Mouse (Mus musculus) lung, postnatal 0 days (tissue): ENCODE measurements around the gene Flt3. TPM values are rescaled to one million over a fixed set of nuclear protein-coding genes. Genes with fewer than 3 reads are reported as not detected.

ENCODE experiments used
- ATAC-seq: fragments of 200-750 bp; cut with Nextera tagmentation; 2 replicates; pipeline ENCODE4 v1.8.0; 2017; ENCODE audit warnings: moderate library complexity
- DNase-seq: peaks from one replicate; pipeline ENCODE4 v3.0.0-alpha.2; 2016; ENCODE audit warnings: low spot score
- H3K27ac ChIP-seq: fragments of 300-500 bp; sonication (generic); 2 replicates; pipeline ENCODE4 v1.5.1; 2014; ENCODE audit warnings: antibody characterized with exemption, mild to moderate bottlenecking, low read length, mixed read lengths
- H3K27me3 ChIP-seq: fragments of 300-500 bp; sonication (generic); replicated peaks from 2 replicates; pipeline ENCODE4 v1.6.1; 2014; ENCODE audit warnings: low read length, mixed read lengths; ENCODE audit not compliant: insufficient read depth
- H3K36me3 ChIP-seq: fragments of 300-500 bp; sonication (generic); 2 replicates; pipeline ENCODE4 v1.6.1; 2014; ENCODE audit warnings: low read length, mixed read lengths; ENCODE audit not compliant: insufficient read depth
- H3K4me1 ChIP-seq: fragments of 300-500 bp; sonication (generic); 2 replicates; pipeline ENCODE4 v1.6.1; 2014; ENCODE audit warnings: antibody characterized with exemption, low read depth, low read length, mixed read lengths; ENCODE audit not compliant: insufficient read depth
- H3K4me2 ChIP-seq: fragments of 300-500 bp; sonication (generic); replicated peaks from 2 replicates; pipeline ENCODE4 v1.6.1; 2014; ENCODE audit warnings: low read depth, mild to moderate bottlenecking, low read length, moderate library complexity, mixed read lengths
- H3K4me3 ChIP-seq: fragments of 300-500 bp; sonication (generic); 2 replicates; pipeline ENCODE4 v1.5.1; 2014; ENCODE audit warnings: low read depth, low read length
- H3K9ac ChIP-seq: fragments of 300-500 bp; sonication (generic); replicated peaks from 2 replicates; pipeline ENCODE4 v1.6.1; 2014; ENCODE audit warnings: low read depth, mild to moderate bottlenecking
- H3K9me3 ChIP-seq: fragments of 300-500 bp; sonication (generic); 2 replicates; pipeline ENCODE4 v1.6.1; 2016; ENCODE audit warnings: low read length, mixed read lengths
- CTCF ChIP-seq: IDR thresholded peaks from 2 replicates; pipeline ENCODE4 v1.5.1; 2016; ENCODE audit warnings: antibody characterized with exemption, mild to moderate bottlenecking
- EP300 ChIP-seq: IDR thresholded peaks from 2 replicates; pipeline ENCODE4 v1.6.1; 2016; ENCODE audit warnings: antibody characterized with exemption, mild to moderate bottlenecking, control low read depth
- WGBS: fragments of 180-500 bp; shearing (Covaris S2); extraction: QIAGEN DNeasy Blood & Tissue Kit; methylation state at CpG from one replicate; pipeline ENCODE4 v1.1.7; 2014; 5-methylcytosine and 5-hydroxymethylcytosine counted together
- polyA plus RNA-seq: library from polyadenylated mRNA; unstranded; fragments of >200 nt; fragmentation: Nextera tagmentation; extraction: Ambion mirVana; gene quantifications from 2 replicates; pipeline ENCODE4 v1.2.1, GENCODE M21; 2015

Gene Flt3
- polyA plus RNA-seq, 1 experiment from 2014 or later: 0.31 TPM

DNA sequence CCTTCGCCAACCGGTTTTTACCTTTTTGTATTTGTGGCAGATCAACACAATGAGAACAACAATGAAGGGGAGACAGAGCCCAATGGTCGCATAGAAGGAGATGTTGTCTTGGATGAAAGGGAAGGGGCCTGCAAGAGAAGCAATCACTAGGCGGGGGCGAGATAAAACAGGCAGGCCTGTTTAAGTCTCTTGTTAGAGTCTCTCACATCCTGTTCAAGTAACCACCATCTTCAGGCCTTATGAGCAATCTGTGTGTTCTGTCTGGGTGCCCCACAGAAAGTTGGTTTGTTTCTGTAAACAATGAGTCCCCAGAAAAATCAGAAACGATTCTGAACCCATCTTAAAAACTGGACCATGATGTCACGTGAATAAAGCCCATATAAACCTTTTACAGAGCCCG lies 45.3 kb downstream of the Flt3 start:
- ATAC-seq (no peak), DNase-seq (no peak)
- Histone ChIP-seq H3K36me3 (no peaks in the 10 kb centered on the region), H3K4me1 (no peaks in the 10 kb centered on the region), H3K9ac (no peak overlapping the region), H3K4me3 (no peak overlapping the region), H3K9me3 (no peaks in the 10 kb centered on the region), H3K4me2 (no peak overlapping the region), H3K27ac (no peak overlapping the region), H3K27me3 (no peaks in the 10 kb centered on the region)
- WGBS: 80% methylated on average over 8 of the region's 8 CpGs
- TF ChIP-seq CTCF (no peak), EP300 (no peak)

DNA sequence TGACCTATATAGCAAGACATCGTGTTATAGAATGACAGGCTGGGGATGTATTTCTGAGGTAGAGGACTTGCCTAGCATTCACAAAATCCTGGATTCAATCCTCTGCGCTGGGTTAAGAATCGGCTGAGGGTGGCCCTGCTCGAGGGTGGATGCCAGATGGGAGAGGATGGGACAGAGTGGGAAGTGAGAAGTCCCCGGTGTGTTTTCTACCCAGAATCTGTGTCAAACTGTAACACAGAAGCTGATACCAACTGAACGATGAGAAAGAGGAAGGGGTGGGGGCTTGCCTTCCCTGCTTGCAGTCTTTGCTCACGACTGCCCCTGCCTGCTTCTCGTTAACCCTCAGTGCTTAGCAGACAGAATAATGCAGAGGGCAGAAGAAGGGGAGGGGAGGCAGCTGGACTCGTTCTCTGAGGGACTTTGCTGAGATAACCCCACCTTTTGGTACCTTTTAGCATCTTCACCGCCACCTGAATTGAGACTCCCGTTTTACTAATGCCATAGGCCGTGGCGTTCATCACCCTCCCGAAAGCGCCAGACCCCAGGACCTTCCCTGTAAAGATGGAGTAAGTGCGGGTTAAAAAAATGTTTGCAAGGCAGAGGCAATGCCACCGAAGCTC lies 46.0 kb downstream of the Flt3 start:
- 59% methylated on average over 17 of the region's 17 CpGs for WGBS
- Histone ChIP-seq H3K4me3 (no peak overlapping the region), H3K4me1 (no peaks in the 10 kb centered on the region), H3K9me3 (no peaks in the 10 kb centered on the region), H3K4me2 (no peak overlapping the region), H3K9ac (no peak overlapping the region), H3K36me3 (no peaks in the 10 kb centered on the region), H3K27me3 (no peaks in the 10 kb centered on the region), H3K27ac (no peak overlapping the region)
- ATAC-seq (no peak), DNase-seq (no peak)
- TF ChIP-seq CTCF: no peak
- no peak for TF ChIP-seq EP300

DNA sequence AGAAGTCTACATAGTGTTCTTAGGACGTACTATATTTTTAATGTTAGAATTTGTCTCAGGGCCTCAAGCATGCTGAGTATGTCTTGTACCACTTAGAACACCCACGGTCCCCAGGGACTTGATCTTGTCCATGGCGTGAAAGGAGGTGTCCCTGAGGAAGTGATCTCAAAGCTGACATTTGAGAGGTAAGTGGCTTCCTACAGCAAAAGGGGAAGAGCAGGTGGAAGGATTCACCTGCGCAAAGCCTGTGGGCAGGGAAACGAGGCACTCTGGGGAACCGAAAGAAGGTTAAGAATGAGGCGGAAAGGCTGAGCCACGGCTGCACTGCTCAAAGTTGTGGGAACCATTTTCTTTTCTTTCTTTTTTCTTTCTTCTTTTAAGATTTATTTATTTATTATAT lies 48.4 kb downstream of the Flt3 start:
- 76% methylated on average over 8 of the region's 8 CpGs for WGBS
- H3K4me2 ChIP-seq: no peak overlapping the region
- no peaks in the 10 kb centered on the region for H3K4me1 ChIP-seq
- ATAC-seq (no peak), DNase-seq (no peak)
- H3K27ac ChIP-seq: no peak overlapping the region
- H3K9me3 ChIP-seq: no peaks in the 10 kb centered on the region
- no peak overlapping the region for H3K4me3 ChIP-seq
- H3K36me3 ChIP-seq: no peaks in the 10 kb centered on the region
- no peaks in the 10 kb centered on the region for H3K27me3 ChIP-seq
- H3K9ac ChIP-seq: no peak overlapping the region
- TF ChIP-seq EP300 (no peak), CTCF (no peak)

DNA sequence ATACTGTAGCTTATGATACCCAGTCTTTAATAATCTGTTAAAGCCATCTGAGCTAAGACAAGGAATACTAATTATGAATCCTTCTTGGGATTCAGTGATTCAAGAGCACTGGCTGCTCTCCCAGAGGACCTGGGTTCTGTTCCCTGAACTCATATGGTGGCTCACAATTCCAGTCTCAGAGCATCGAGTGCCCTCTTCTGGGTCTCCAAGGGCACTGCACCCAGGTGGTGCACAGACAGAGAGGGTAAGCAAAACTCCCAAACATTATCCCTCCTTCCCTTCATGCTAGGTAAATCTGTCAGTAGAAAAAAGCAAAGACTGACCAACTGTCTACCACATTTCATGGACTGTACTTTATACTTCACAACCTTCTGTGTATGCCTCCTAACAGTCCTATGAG lies 54.3 kb downstream of the Flt3 start:
- no peaks in the 10 kb centered on the region for H3K9me3 ChIP-seq

DNA sequence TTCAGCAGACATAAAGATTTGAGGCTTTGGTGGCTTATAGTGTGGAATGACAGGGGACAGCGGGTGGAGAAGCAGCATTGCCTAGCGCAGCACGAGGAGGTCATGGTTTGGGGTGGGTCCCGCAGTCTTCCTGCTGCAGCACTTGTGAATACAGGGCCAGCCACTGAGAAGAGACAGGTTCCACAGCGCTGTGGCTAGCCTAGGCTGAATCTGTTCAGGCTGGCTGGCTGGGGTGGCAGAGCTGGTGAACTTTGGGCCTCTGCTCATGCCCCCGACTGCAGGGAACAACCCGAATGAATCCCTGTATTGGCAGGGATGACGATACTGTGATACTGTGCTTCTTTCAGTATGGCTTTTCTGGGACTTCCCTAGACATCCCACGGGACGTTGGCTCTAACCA lies 56.4 kb downstream of the Flt3 start:
- WGBS: 70% methylated on average over 10 of the region's 10 CpGs
- H3K4me1 ChIP-seq: no peaks in the 10 kb centered on the region
- no peak overlapping the region for H3K4me3 ChIP-seq
- no peak overlapping the region for H3K9ac ChIP-seq
- H3K36me3 ChIP-seq: no peaks in the 10 kb centered on the region
- H3K9me3 ChIP-seq: no peaks in the 10 kb centered on the region
- no peaks in the 10 kb centered on the region for H3K27me3 ChIP-seq
- TF ChIP-seq EP300 (no peak), CTCF (no peak)
- no peak overlapping the region for H3K4me2 ChIP-seq
- H3K27ac ChIP-seq: no peak overlapping the region
- DNase-seq: no peak
- no peak for ATAC-seq

More for the DNA sequence above, 54.3 kb downstream of the Flt3 start:
- Histone ChIP-seq H3K27me3 (no peaks in the 10 kb centered on the region), H3K9ac (no peak overlapping the region), H3K4me1 (no peaks in the 10 kb centered on the region), H3K4me3 (no peak overlapping the region), H3K4me2 (no peak overlapping the region), H3K36me3 (no peaks in the 10 kb centered on the region), H3K27ac (no peak overlapping the region)
- WGBS: 67% methylated on average over 1 of the region's 1 CpGs
- no peak for DNase-seq
- TF ChIP-seq EP300: no peak
- TF ChIP-seq CTCF: no peak
- ATAC-seq: no peak

DNA sequence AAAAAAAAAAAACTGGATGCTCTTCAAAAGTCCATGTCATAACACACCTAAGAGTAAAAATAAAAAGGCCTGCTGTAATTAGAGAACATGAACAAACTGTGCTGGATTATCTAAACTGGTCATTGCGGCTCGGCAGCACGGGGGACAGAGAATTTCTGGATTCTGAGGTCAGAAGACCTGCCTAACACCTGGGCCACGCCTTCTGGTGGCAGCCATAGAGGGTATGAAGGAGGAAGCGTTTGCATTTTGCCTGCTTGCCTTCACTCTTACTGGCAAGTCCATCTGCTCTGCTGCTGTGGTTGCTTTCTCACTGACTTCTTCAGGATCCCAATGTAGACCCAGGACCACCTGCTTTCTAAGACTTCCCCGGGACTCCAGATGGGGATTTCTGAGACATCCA lies 57.4 kb downstream of the Flt3 start:
- no peaks in the 10 kb centered on the region for H3K36me3 ChIP-seq
- H3K9ac ChIP-seq: no peak overlapping the region
- no peaks in the 10 kb centered on the region for H3K9me3 ChIP-seq
- no peak for TF ChIP-seq CTCF
- TF ChIP-seq EP300: no peak
- H3K4me1 ChIP-seq: no peaks in the 10 kb centered on the region
- H3K4me3 ChIP-seq: no peak overlapping the region
- WGBS: 86% methylated on average over 6 of the region's 6 CpGs
- ATAC-seq (no peak), DNase-seq (no peak)
- H3K27ac ChIP-seq: no peak overlapping the region
- H3K27me3 ChIP-seq: no peaks in the 10 kb centered on the region
- H3K4me2 ChIP-seq: no peak overlapping the region
